Mouse (Mus musculus) myocyte (in vitro differentiated cells): ENCODE results near the gene Gcm1. TPM values are rescaled to one million over a fixed set of nuclear protein-coding genes. Genes with fewer than 3 reads are reported as not detected.

ENCODE experiments used
- H3K27me3 ChIP-seq: one replicate; pipeline ENCODE4 v1.6.1; 2011; ENCODE audit not compliant: control insufficient read depth, insufficient read depth, insufficient read length
- H3K36me3 ChIP-seq: one replicate; pipeline ENCODE4 v1.6.1; 2011; ENCODE audit not compliant: control insufficient read depth, insufficient read depth
- H3K4me2 ChIP-seq: one replicate; pipeline ENCODE4 v1.6.1; 2011; ENCODE audit warnings: low read depth, control low read depth
- H3K4me3 ChIP-seq: one replicate; pipeline ENCODE4 v1.5.1; 2011; ENCODE audit warnings: mild to moderate bottlenecking, control low read depth, moderate library complexity
- H3K79me2 ChIP-seq: one replicate; pipeline ENCODE4 v1.6.1; 2011; ENCODE audit not compliant: control insufficient read depth, insufficient read depth
- H3ac ChIP-seq: one replicate; pipeline ENCODE4 v1.6.1; 2011; ENCODE audit not compliant: control insufficient read depth, insufficient read length
- CEBPB ChIP-seq: IDR thresholded peaks from 2 replicates; pipeline ENCODE4 v1.6.1; 2011; ENCODE audit warnings: mild to moderate bottlenecking, moderate library complexity; ENCODE audit not compliant: poor library complexity, insufficient read depth, severe bottlenecking
- E2F4 ChIP-seq: IDR thresholded peaks from one replicate; pipeline ENCODE4 v1.6.1; 2011; ENCODE audit warnings: mild to moderate bottlenecking, control low read depth, moderate library complexity; ENCODE audit not compliant: insufficient read depth
- MAX ChIP-seq: IDR thresholded peaks from one replicate; pipeline ENCODE4 v1.6.1; 2011; ENCODE audit warnings: low read depth, mild to moderate bottlenecking, control low read depth
- MYOD1 ChIP-seq, 3 experiments: IDR thresholded peaks; one replicate each; pipeline ENCODE4 v1.6.1; 2011; ENCODE audit warnings: control low read depth in 2 of 3, low read depth in 2 of 3, mild to moderate bottlenecking in 2 of 3, moderate library complexity in 1 of 3; ENCODE audit not compliant: insufficient read length in 2 of 3, control insufficient read depth in 1 of 3
- MYOG ChIP-seq, 3 experiments: IDR thresholded peaks; one replicate each; pipeline ENCODE4 v1.6.1; 2011; ENCODE audit warnings: control low read depth in 2 of 3, low read depth in 2 of 3, mild to moderate bottlenecking in 2 of 3; ENCODE audit not compliant: insufficient read length in 2 of 3, control insufficient read depth in 1 of 3, insufficient read depth in 1 of 3
- POLR2A ChIP-seq: IDR thresholded peaks from one replicate; pipeline ENCODE4 v1.6.1; 2011; ENCODE audit warnings: low read depth, mild to moderate bottlenecking, control low read depth, moderate library complexity; ENCODE audit not compliant: insufficient read length
- POLR2AphosphoS2 ChIP-seq: IDR thresholded peaks from one replicate; pipeline ENCODE4 v1.6.1; 2011; ENCODE audit warnings: low read depth, control low read depth; ENCODE audit not compliant: insufficient read length
- REST ChIP-seq: IDR thresholded peaks from one replicate; pipeline ENCODE4 v1.6.1; 2011; ENCODE audit warnings: mild to moderate bottlenecking, control low read depth, moderate library complexity; ENCODE audit not compliant: insufficient read depth, insufficient read length
- SRF ChIP-seq: IDR thresholded peaks from one replicate; pipeline ENCODE4 v1.6.1; 2011; ENCODE audit warnings: low read depth; ENCODE audit not compliant: control insufficient read depth, insufficient read length
- TCF12 ChIP-seq: IDR thresholded peaks from one replicate; pipeline ENCODE4 v1.6.1; 2011; ENCODE audit warnings: mild to moderate bottlenecking, control low read depth; ENCODE audit not compliant: poor library complexity, insufficient read depth, severe bottlenecking
- TCF3 ChIP-seq: IDR thresholded peaks from one replicate; pipeline ENCODE4 v1.6.1; 2011; ENCODE audit warnings: low read depth, control low read depth; ENCODE audit not compliant: insufficient read length
- USF1 ChIP-seq: IDR thresholded peaks from one replicate; pipeline ENCODE4 v1.6.1; 2011; ENCODE audit warnings: low read depth, mild to moderate bottlenecking, control low read depth, moderate library complexity
- polyA plus RNA-seq: library from polyadenylated mRNA; unstranded; fragments of >200 nt; fragmentation: generic; extraction: Trizol; gene quantifications from one replicate; pipeline ENCODE4 v1.2.1, GENCODE M21; 2012; ENCODE audit warnings: missing spikeins

Gene Gcm1
- polyA plus RNA-seq, 1 experiment = not detected

GRCm38 (mm10) chr9:78101431-78101830 lies 49.7 kb downstream of the Gcm1 start:
- TF ChIP-seq TCF3 = no peak
- TF ChIP-seq MAX = no peak
- no peak for TF ChIP-seq MYOD1 (IDR thresholded peaks at IDR 0.05; ENCODE audit: control insufficient read depth in 1 of 3, insufficient read length in 2 of 3, low read depth in 2 of 3)
- no peak for TF ChIP-seq E2F4
- no peak for TF ChIP-seq SRF
- no peak for TF ChIP-seq POLR2AphosphoS2
- no peak for TF ChIP-seq POLR2A
- TF ChIP-seq TCF12 = no peak
- no peak for TF ChIP-seq MYOG (IDR thresholded peaks at IDR 0.05; ENCODE audit: control insufficient read depth in 1 of 3, insufficient read depth in 1 of 3, insufficient read length in 2 of 3, low read depth in 2 of 3)
- peaks cover 32% of the 10 kb centered on the region for H3K36me3 ChIP-seq
- no peaks in the 10 kb centered on the region for H3K27me3 ChIP-seq
- no peak overlapping the region for H3K4me3 ChIP-seq
- peaks cover 22% of the 10 kb centered on the region for H3K79me2 ChIP-seq
- no peak overlapping the region for H3K4me2 ChIP-seq
- no peak overlapping the region for H3ac ChIP-seq

DNA sequence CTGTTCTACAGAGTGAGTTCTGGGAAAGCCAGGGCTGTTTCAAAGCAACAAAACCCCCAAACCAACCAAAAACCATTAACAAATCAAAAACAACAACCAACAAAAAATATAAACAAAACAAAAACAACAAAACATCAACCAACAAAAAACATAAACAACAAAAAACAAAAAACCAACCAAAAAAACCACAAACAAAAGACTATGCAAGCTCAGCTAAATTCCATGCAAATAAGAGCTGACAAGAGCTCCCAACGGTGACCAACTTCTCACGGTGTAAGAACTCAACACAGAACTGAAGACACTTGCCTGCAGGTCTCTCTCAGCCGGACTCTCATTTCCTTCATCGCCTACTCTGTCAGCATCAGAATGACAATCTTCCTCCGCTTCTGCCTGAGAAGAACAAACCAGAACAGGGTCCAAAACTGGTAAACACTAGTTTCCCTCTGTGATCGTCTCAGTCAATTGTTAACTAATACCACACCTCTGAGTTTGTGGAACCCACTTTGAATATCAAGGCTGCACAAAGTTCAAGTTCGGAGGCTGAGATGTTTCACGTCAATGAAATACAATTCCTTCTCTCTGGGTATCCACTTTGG lies 52.3 kb downstream of the Gcm1 start:
- H3ac ChIP-seq = no peak overlapping the region
- H3K79me2 ChIP-seq = peaks cover 31% of the 10 kb centered on the region
- no peak overlapping the region for H3K4me3 ChIP-seq
- no peak overlapping the region for H3K4me2 ChIP-seq
- no peaks in the 10 kb centered on the region for H3K27me3 ChIP-seq
- TF ChIP-seq E2F4 (no peak), CEBPB (no peak), MYOD1 (IDR thresholded peaks at IDR 0.05; ENCODE audit: control insufficient read depth in 1 of 3, insufficient read length in 2 of 3, low read depth in 2 of 3) (no peak), TCF12 (no peak), SRF (no peak)
- H3K36me3 ChIP-seq = peaks cover 6% of the 10 kb centered on the region

DNA sequence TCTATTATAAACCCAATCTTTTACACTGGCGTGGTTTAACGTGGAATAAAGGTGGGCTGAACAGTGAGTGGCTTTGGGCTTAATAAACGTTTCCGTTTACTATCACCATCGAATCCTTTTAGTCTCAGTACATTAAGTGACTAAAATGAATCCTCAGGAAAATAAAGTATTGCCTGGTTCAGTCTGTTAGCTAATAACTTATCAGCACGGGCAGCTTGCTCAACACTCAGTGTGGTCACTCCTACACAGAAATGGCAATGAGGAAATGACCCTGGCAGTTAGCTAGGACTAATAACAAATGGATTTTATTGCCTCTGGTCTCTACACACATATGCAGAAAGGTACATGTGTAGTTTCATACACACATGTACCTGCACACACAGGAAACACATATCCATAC lies 53.2 kb downstream of the Gcm1 start:
- no peak overlapping the region for H3ac ChIP-seq
- H3K36me3 ChIP-seq = no peaks in the 10 kb centered on the region
- H3K27me3 ChIP-seq = no peaks in the 10 kb centered on the region
- peaks cover 31% of the 10 kb centered on the region for H3K79me2 ChIP-seq
- no peak overlapping the region for H3K4me2 ChIP-seq
- no peak overlapping the region for H3K4me3 ChIP-seq
- TF ChIP-seq MAX = no peak
- TF ChIP-seq CEBPB = no peak
- no peak for TF ChIP-seq SRF
- no peak for TF ChIP-seq REST
- no peak for TF ChIP-seq POLR2A
- TF ChIP-seq TCF12 = no peak
- no peak for TF ChIP-seq MYOD1 (IDR thresholded peaks at IDR 0.05; ENCODE audit: control insufficient read depth in 1 of 3, insufficient read length in 2 of 3, low read depth in 2 of 3)
- TF ChIP-seq MYOG (IDR thresholded peaks at IDR 0.05; ENCODE audit: control insufficient read depth in 1 of 3, insufficient read depth in 1 of 3, insufficient read length in 2 of 3, low read depth in 2 of 3) = no peak
- no peak for TF ChIP-seq TCF3
- no peak for TF ChIP-seq POLR2AphosphoS2
- TF ChIP-seq USF1 = no peak
- no peak for TF ChIP-seq E2F4

DNA sequence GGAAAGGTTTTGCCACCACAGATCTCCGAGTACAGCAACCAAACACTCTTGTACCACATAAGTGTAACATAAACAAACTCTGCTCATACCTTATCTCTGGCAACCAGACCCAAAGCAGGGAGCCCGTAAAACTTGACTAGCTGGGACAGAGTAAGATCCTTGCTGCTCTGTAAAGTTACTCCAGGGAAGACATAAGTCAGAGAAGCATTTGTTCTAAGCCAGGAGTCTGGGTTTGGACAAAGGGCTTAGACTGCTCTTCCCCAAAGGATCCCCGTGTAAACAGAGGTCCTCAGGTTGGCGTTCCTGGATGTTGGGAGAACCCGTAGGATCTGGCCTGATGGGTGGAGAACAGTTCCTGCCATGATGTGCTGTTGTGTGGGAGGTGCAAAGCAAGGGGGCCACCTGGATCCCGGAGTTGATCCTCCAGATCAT lies 53.8 kb downstream of the Gcm1 start:
- Histone ChIP-seq H3K4me2 (no peak overlapping the region), H3K36me3 (no peaks in the 10 kb centered on the region), H3K79me2 (peaks cover 31% of the 10 kb centered on the region), H3K27me3 (no peaks in the 10 kb centered on the region), H3ac (no peak overlapping the region), H3K4me3 (no peak overlapping the region)
- TF ChIP-seq POLR2AphosphoS2 (no peak), REST (no peak), MYOG (IDR thresholded peaks at IDR 0.05; ENCODE audit: control insufficient read depth in 1 of 3, insufficient read depth in 1 of 3, insufficient read length in 2 of 3, low read depth in 2 of 3) (no peak), TCF3 (no peak), MYOD1 (IDR thresholded peaks at IDR 0.05; ENCODE audit: control insufficient read depth in 1 of 3, insufficient read length in 2 of 3, low read depth in 2 of 3) (no peak), TCF12 (no peak), POLR2A (no peak), SRF (no peak), USF1 (no peak), E2F4 (no peak), MAX (no peak), CEBPB (no peak)

DNA sequence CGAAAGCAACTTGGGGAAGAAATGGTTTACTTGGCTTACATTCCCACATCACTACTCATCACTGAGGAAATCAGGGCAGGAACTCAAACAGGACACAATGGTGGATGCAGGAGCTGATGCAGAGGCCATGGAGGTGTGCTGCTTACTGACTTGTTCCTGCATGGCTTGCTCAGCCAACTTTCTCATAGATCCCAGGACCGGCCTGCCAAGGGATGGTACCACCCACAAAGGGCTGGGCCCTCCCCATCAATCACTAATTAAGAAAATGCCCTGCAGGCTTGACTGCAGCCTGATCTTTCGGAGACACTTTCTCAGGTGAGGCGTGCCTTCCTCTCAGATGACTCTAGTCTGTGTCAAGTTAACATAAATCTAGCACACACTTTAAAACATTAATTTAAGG lies 55.1 kb downstream of the Gcm1 start:
- H3K4me2 ChIP-seq = peak overlapping the region; percentile 87
- no peak overlapping the region for H3ac ChIP-seq
- no peak for TF ChIP-seq E2F4
- TF ChIP-seq MAX = no peak
- TF ChIP-seq REST = no peak
- TF ChIP-seq MYOG (IDR thresholded peaks at IDR 0.05; ENCODE audit: control insufficient read depth in 1 of 3, insufficient read depth in 1 of 3, insufficient read length in 2 of 3, low read depth in 2 of 3) = no peak
- no peak for TF ChIP-seq TCF12
- no peak for TF ChIP-seq CEBPB
- TF ChIP-seq POLR2A = no peak
- no peak for TF ChIP-seq TCF3
- no peak for TF ChIP-seq USF1
- TF ChIP-seq MYOD1 (IDR thresholded peaks at IDR 0.05; ENCODE audit: control insufficient read depth in 1 of 3, insufficient read length in 2 of 3, low read depth in 2 of 3) = no peak
- no peak for TF ChIP-seq POLR2AphosphoS2
- TF ChIP-seq SRF = no peak
- H3K4me3 ChIP-seq = peak overlapping the region; percentile 79
- H3K79me2 ChIP-seq = peaks cover 31% of the 10 kb centered on the region
- no peaks in the 10 kb centered on the region for H3K27me3 ChIP-seq
- H3K36me3 ChIP-seq = no peaks in the 10 kb centered on the region
